Mouse (Mus musculus) ES-E14 (cell line): ENCODE data around the gene Poglut1. TPM values are rescaled to one million over a fixed set of nuclear protein-coding genes. Genes with fewer than 3 reads are reported as not detected.

Source experiments
- DNase-seq: peaks from one replicate; pipeline ENCODE4 v3.0.0-alpha.2; 2013; ENCODE audit warnings: low read depth, low spot score
- H3K27ac ChIP-seq: 2 replicates; pipeline ENCODE4 v1.5.1; 2012; ENCODE audit warnings: low read depth, mild to moderate bottlenecking, low read length, moderate library complexity, mixed read lengths; ENCODE audit not compliant: poor library complexity, insufficient read depth, severe bottlenecking
- H3K36me3 ChIP-seq: 2 replicates; pipeline ENCODE4 v1.6.1; 2012; ENCODE audit warnings: mild to moderate bottlenecking, low read length, moderate library complexity, mixed read lengths; ENCODE audit not compliant: control insufficient read depth, poor library complexity, insufficient read depth, severe bottlenecking
- H3K4me1 ChIP-seq, 2 experiments: fragments of 150-350 bp in 1 of 2; sonication (generic) in 1 of 2; 2 replicates each; pipeline ENCODE4 v1.6.1; 2012; ENCODE audit warnings: low read length in 2 of 2, mild to moderate bottlenecking in 1 of 2, mixed read lengths in 1 of 2; ENCODE audit not compliant: control insufficient read depth in 2 of 2, insufficient read depth in 2 of 2, poor library complexity in 1 of 2
- H3K4me3 ChIP-seq, 2 experiments: fragments of 150-350 bp in 1 of 2; sonication (generic) in 1 of 2; 2 replicates each; pipeline ENCODE4 v1.5.1; 2012; ENCODE audit warnings: low read length in 2 of 2, low read depth in 1 of 2, mild to moderate bottlenecking in 1 of 2, mixed read lengths in 1 of 2; ENCODE audit not compliant: insufficient read depth in 1 of 2, poor library complexity in 1 of 2, severe bottlenecking in 1 of 2
- H3K9ac ChIP-seq: 2 replicates; pipeline ENCODE4 v1.6.1; 2012; ENCODE audit warnings: low read depth, mild to moderate bottlenecking, low read length, mixed read lengths; ENCODE audit not compliant: poor library complexity, insufficient read depth, severe bottlenecking
- H3K9me3 ChIP-seq: fragments of 150-350 bp; sonication (generic); 2 replicates; pipeline ENCODE4 v1.6.1; 2012; ENCODE audit warnings: low read depth, mild to moderate bottlenecking, low read length; ENCODE audit not compliant: control insufficient read depth, insufficient read depth
- CHD2 ChIP-seq: IDR thresholded peaks from 2 replicates; pipeline ENCODE4 v1.6.1; 2014; ENCODE audit warnings: mild to moderate bottlenecking, low read depth, low read length, inconsistent platforms
- HCFC1 ChIP-seq: IDR thresholded peaks from 2 replicates; pipeline ENCODE4 v1.6.1; 2012; ENCODE audit warnings: low read length, inconsistent platforms, borderline replicate concordance; ENCODE audit not compliant: insufficient read depth
- MAFK ChIP-seq: IDR thresholded peaks from 2 replicates; pipeline ENCODE4 v1.6.1; 2014; ENCODE audit warnings: mild to moderate bottlenecking, low read depth, low read length, inconsistent platforms; ENCODE audit not compliant: insufficient read depth
- ZC3H11A ChIP-seq: IDR thresholded peaks from 2 replicates; pipeline ENCODE4 v1.6.1; 2012; ENCODE audit warnings: low read depth, mild to moderate bottlenecking, inconsistent platforms, low read length, borderline replicate concordance
- ZNF384 ChIP-seq: IDR thresholded peaks from 2 replicates; pipeline ENCODE4 v1.6.1; 2012; ENCODE audit warnings: low read depth, low read length, inconsistent platforms
- in situ Hi-C, 2 experiments: fragments of 600-800 bp; cut with MboI; formaldehyde crosslinking; loops; one replicate each; pipeline ENCODE4 v1.15.1; 2025; ENCODE audit warnings: low sequenced_read_pairs in 2 of 2, inconsistent platforms in 1 of 2; ENCODE audit not compliant: unreplicated experiment in 2 of 2
- total RNA-seq: library from RNA; depleted of rRNA; stranded (reverse); fragments of 300-350 nt; gene quantifications from 2 replicates; pipeline ENCODE4 v1.2.3, GENCODE M21; 2012

Poglut1 gene
- total RNA-seq, 1 experiment = 76.6 TPM

- Histone ChIP-seq H3K4me1 (peaks cover 0 to 6% of the 10 kb centered on the region in 2 experiments; a peak in 2 of 4 replicates), H3K9ac (peak overlapping the region; percentile 14; the same call in 1 of the 2 replicates), H3K4me3 (peak overlapping the region in 1 of 2 experiments; percentile 35; a peak in 2 of 4 replicates), H3K36me3 (no peaks in the 10 kb centered on the region), H3K9me3 (no peaks in the 10 kb centered on the region), H3K27ac (no peak overlapping the region)
- TF ChIP-seq ZNF384 (no peak), CHD2 (no peak), MAFK (no peak), ZC3H11A (no peak), HCFC1 (no peak)
- DNase-seq = no peak
- in situ Hi-C loops = no loop called here
These were observed 5.9 kb upstream of the Poglut1 start for GRCm38 (mm10) chr16:38555988-38556387.

GRCm38 (mm10) chr16:38548000-38548399 is 2.1 kb downstream of the Poglut1 start:
- H3K9ac ChIP-seq = peak overlapping the region; percentile 86; the same call in 1 of the 2 replicates
- in situ Hi-C loops = no loop called here
- peaks cover 0 to 5% of the 10 kb centered on the region in 2 experiments; a peak in 1 of 4 replicates for H3K4me1 ChIP-seq
- H3K4me3 ChIP-seq = peak overlapping the region in 1 of 2 experiments; percentile 89; a peak in 2 of 4 replicates
- H3K36me3 ChIP-seq = peaks cover 29% of the 10 kb centered on the region
- TF ChIP-seq HCFC1 (no peak), ZNF384 (no peak), MAFK (no peak), CHD2 (no peak), ZC3H11A (no peak)
- no peak overlapping the region for H3K27ac ChIP-seq
- no peaks in the 10 kb centered on the region for H3K9me3 ChIP-seq
- no peak for DNase-seq

- H3K27ac ChIP-seq = peak overlapping the region; percentile 28; the same call in 1 of the 2 replicates
- no peak overlapping the region for H3K9ac ChIP-seq
- no peaks in the 10 kb centered on the region for H3K9me3 ChIP-seq
- H3K4me3 ChIP-seq = 0 out of 4 replicates have a peak overlapping the region, but pooled peaks of 1 of the 2 experiments have one; percentile 8
- in situ Hi-C loops = no loop called here
- peaks cover 43% of the 10 kb centered on the region for H3K36me3 ChIP-seq
- TF ChIP-seq ZC3H11A (no peak), CHD2 (no peak), MAFK (no peak)
- H3K4me1 ChIP-seq = peaks cover 6 to 8% of the 10 kb centered on the region in 2 experiments
- no peak for DNase-seq
These were observed 11.2 kb downstream of the Poglut1 start for GRCm38 (mm10) chr16:38538716-38539380.

GRCm38 (mm10) chr16:38536544-38537146 is 13.4 kb downstream of the Poglut1 start:
- Histone ChIP-seq H3K27ac (no peak overlapping the region), H3K9ac (no peak overlapping the region), H3K4me1 (peaks cover 6 to 8% of the 10 kb centered on the region in 2 experiments), H3K9me3 (no peaks in the 10 kb centered on the region), H3K36me3 (peaks cover 44% of the 10 kb centered on the region), H3K4me3 (no peak overlapping the region)
- no peak for TF ChIP-seq MAFK
- no peak for TF ChIP-seq ZNF384
- TF ChIP-seq HCFC1 = 0 out of 2 replicates have a peak, but pooled peaks have one; percentile 35
- no peak for TF ChIP-seq CHD2
- TF ChIP-seq ZC3H11A = peak; percentile 50; the same call in 1 of the 2 replicates
- DNase-seq = peak; percentile 91
- in situ Hi-C loops = no loop called here

GRCm38 (mm10) chr16:38526264-38526663 is 23.8 kb downstream of the Poglut1 start:
- H3K36me3 ChIP-seq = peaks cover 30% of the 10 kb centered on the region
- no peak for TF ChIP-seq ZNF384
- TF ChIP-seq ZC3H11A = no peak
- no peak for TF ChIP-seq HCFC1
- TF ChIP-seq MAFK = no peak
- TF ChIP-seq CHD2 = no peak
- in situ Hi-C loops = no loop called here
- H3K4me1 ChIP-seq = no peaks in the 10 kb centered on the region
- no peak for DNase-seq
- no peaks in the 10 kb centered on the region for H3K9me3 ChIP-seq
- H3K4me3 ChIP-seq = no peak overlapping the region
- no peak overlapping the region for H3K27ac ChIP-seq
- H3K9ac ChIP-seq = no peak overlapping the region
